Mouse (Mus musculus): ENCODE results near the gene Ifitm5. TPM values are rescaled to one million over a fixed set of nuclear protein-coding genes. Genes with fewer than 3 reads are reported as not detected.
A peak's percentile ranks its signal among the peaks of the same experiment; 100 is the strongest.

The Ifitm5 gene
- 3.4 TPM in 1 of 2 replicates, not detected in the other for total RNA-seq (2014; rRNA removed; ENCODE audit: low replicate concordance)
- 0.56 and 0.87 TPM in 2 replicates for polyA plus RNA-seq (2015; fragmentation: Nextera tagmentation; extraction: Ambion mirVana)

- Histone ChIP-seq H3K4me1 (ENCODE audit: control insufficient read depth, insufficient read depth) (peaks cover 43% of the 10 kb centered on the region), H3K27ac (ENCODE audit: low read depth) (peak within 1 kb of the TSS; percentile 60), H3K27me3 (ENCODE audit: control insufficient read depth, insufficient read depth, low read length) (no peaks in the 10 kb centered on the region), H3K4me2 (ENCODE audit: low read depth, low read length) (peak within 1 kb of the TSS; percentile 5; the same call in 1 of the 2 replicates), H3K4me3 (ENCODE audit: low read depth, low read length) (no peak within 1 kb of the TSS), H3K36me3 (replicated peaks; ENCODE audit: control insufficient read depth, insufficient read depth, low read length) (peaks cover 28% of the 10 kb centered on the region; the same call in 1 of the 2 replicates), H3K9ac (replicated peaks; ENCODE audit: low read depth, low read length) (no peak within 1 kb of the TSS), H3K9me3 (replicated peaks; ENCODE audit: control insufficient read depth, low read length) (no peaks in the 10 kb centered on the region)
- DNase-seq (ENCODE audit: low spot score) (no peak), ATAC-seq (ENCODE audit: insufficient read depth, low read depth) (no peak)
- 87% methylated on average over 16 of the region's 16 CpGs for WGBS
- no peak for TF ChIP-seq CTCF (IDR thresholded peaks at IDR 0.05; ENCODE audit: low read depth)
- TF ChIP-seq EP300 (IDR thresholded peaks at IDR 0.05; ENCODE audit: low read depth): no peak
Measured at GRCm38 (mm10) chr7:140949824-140950530, at the start of gene Ifitm5. Gene Ifitm5, minus strand, starts transcription at chr7:140950291.

DNA sequence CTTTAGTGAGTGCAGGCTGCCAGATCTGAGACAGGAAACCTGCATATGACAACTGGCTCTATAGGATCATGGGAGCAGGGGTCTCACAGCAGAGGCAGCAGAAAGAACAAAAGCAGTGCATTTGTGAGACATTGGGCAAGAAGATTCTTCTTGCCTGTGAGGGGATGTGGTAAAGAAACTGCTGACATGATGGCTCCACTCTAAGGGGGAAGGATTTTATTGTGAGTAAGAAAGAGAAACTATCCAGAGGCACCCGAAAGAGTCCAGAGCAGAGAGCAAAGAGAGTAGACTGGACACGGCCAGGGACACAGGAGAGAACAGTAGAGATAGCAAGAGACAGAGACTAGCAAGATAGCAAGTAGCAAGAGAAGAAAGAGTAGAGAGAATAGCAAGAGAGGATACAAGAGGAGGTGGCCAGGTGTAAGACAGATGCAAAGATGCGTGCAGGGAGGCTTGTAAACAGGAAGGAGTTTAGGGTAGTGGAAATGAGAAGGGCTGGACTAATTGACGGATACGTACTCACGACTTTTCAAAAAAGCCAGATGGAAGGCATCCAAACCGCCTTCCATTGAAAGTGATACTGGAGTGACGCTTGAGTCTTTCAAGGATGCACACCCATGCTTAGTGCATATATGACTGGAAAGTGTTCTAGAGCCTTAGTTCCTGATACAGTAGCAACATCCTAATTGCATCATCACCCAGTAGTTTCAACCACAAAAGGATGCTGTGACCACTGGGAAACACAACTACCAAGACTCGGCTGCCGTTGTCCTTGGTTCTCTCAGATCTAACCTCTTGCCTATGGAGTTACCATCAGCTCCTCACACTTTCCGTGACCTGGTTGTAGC, 49.0 kb upstream of the Ifitm5 start:
- ATAC-seq (ENCODE audit: insufficient read depth, low read depth) (no peak), DNase-seq (ENCODE audit: low spot score) (no peak)
- 76% methylated on average over 11 of the region's 11 CpGs for WGBS
- no peak for TF ChIP-seq CTCF (IDR thresholded peaks at IDR 0.05; ENCODE audit: low read depth)
- no peak for TF ChIP-seq EP300 (IDR thresholded peaks at IDR 0.05; ENCODE audit: low read depth)
- Histone ChIP-seq H3K4me1 (ENCODE audit: control insufficient read depth, insufficient read depth) (no peaks in the 10 kb centered on the region), H3K27me3 (ENCODE audit: control insufficient read depth, insufficient read depth, low read length) (no peaks in the 10 kb centered on the region), H3K4me2 (ENCODE audit: low read depth, low read length) (no peak overlapping the region), H3K4me3 (ENCODE audit: low read depth, low read length) (no peak overlapping the region), H3K9me3 (replicated peaks; ENCODE audit: control insufficient read depth, low read length) (no peaks in the 10 kb centered on the region), H3K9ac (replicated peaks; ENCODE audit: low read depth, low read length) (no peak overlapping the region), H3K27ac (ENCODE audit: low read depth) (no peak overlapping the region), H3K36me3 (replicated peaks; ENCODE audit: control insufficient read depth, insufficient read depth, low read length) (no peaks in the 10 kb centered on the region)

GRCm38 (mm10) chr7:140997817-140998216, 47.7 kb upstream of the Ifitm5 start:
- Histone ChIP-seq H3K9ac (replicated peaks; ENCODE audit: low read depth, low read length) (no peak overlapping the region), H3K4me3 (ENCODE audit: low read depth, low read length) (no peak overlapping the region), H3K4me1 (ENCODE audit: control insufficient read depth, insufficient read depth) (no peaks in the 10 kb centered on the region), H3K4me2 (ENCODE audit: low read depth, low read length) (no peak overlapping the region), H3K27ac (ENCODE audit: low read depth) (no peak overlapping the region), H3K9me3 (replicated peaks; ENCODE audit: control insufficient read depth, low read length) (no peaks in the 10 kb centered on the region), H3K27me3 (ENCODE audit: control insufficient read depth, insufficient read depth, low read length) (no peaks in the 10 kb centered on the region), H3K36me3 (replicated peaks; ENCODE audit: control insufficient read depth, insufficient read depth, low read length) (no peaks in the 10 kb centered on the region)
- ATAC-seq (ENCODE audit: insufficient read depth, low read depth): no peak
- WGBS: 37% methylated on average over 1 of the region's 1 CpGs
- no peak for TF ChIP-seq EP300 (IDR thresholded peaks at IDR 0.05; ENCODE audit: low read depth)
- no peak for TF ChIP-seq CTCF (IDR thresholded peaks at IDR 0.05; ENCODE audit: low read depth)
- DNase-seq (ENCODE audit: low spot score): no peak

DNA sequence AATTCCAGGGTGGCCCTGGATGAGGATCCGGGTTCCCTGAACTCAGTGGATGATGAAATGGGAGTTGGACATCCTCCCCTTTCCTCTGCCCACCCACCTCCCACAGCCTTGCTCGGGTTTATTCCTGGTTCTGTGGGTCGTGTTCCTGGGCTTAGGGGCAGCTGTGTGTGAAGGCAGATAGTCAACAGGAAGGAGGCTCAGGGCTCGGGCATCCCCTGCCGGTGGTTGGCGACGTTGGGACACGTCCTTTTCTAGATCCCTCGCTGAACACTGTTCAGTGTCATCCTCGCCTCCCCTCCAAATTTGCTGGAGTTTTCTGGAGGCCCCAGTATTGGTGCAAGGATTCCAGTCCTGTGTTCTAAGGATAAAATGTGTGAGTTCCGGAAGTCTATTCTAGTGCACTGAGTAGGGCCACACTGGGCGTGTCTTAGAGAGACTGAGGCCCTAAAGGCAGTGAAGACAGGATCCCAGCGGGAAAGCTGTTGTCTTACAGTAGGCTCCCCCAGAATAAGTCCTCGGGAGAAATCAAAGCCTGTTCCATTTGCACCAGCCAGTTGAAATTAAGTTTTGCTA, 41.1 kb upstream of the Ifitm5 start:
- no peaks in the 10 kb centered on the region for H3K4me1 ChIP-seq (ENCODE audit: control insufficient read depth, insufficient read depth)
- H3K36me3 ChIP-seq (replicated peaks; ENCODE audit: control insufficient read depth, insufficient read depth, low read length): no peaks in the 10 kb centered on the region
- no peak overlapping the region for H3K4me3 ChIP-seq (ENCODE audit: low read depth, low read length)
- no peak overlapping the region for H3K4me2 ChIP-seq (ENCODE audit: low read depth, low read length)
- H3K27ac ChIP-seq (ENCODE audit: low read depth): no peak overlapping the region
- H3K9me3 ChIP-seq (replicated peaks; ENCODE audit: control insufficient read depth, low read length): no peaks in the 10 kb centered on the region
- 72% methylated on average over 14 of the region's 14 CpGs for WGBS
- no peaks in the 10 kb centered on the region for H3K27me3 ChIP-seq (ENCODE audit: control insufficient read depth, insufficient read depth, low read length)
- TF ChIP-seq EP300 (IDR thresholded peaks at IDR 0.05; ENCODE audit: low read depth): no peak
- no peak for TF ChIP-seq CTCF (IDR thresholded peaks at IDR 0.05; ENCODE audit: low read depth)
- ATAC-seq (ENCODE audit: insufficient read depth, low read depth) (no peak), DNase-seq (ENCODE audit: low spot score) (no peak)
- H3K9ac ChIP-seq (replicated peaks; ENCODE audit: low read depth, low read length): no peak overlapping the region

GRCm38 (mm10) chr7:140990622-140991021, 40.5 kb upstream of the Ifitm5 start:
- Histone ChIP-seq H3K36me3 (replicated peaks; ENCODE audit: control insufficient read depth, insufficient read depth, low read length) (no peaks in the 10 kb centered on the region), H3K4me3 (ENCODE audit: low read depth, low read length) (no peak overlapping the region), H3K9ac (replicated peaks; ENCODE audit: low read depth, low read length) (no peak overlapping the region), H3K27ac (ENCODE audit: low read depth) (no peak overlapping the region), H3K27me3 (ENCODE audit: control insufficient read depth, insufficient read depth, low read length) (no peaks in the 10 kb centered on the region), H3K4me1 (ENCODE audit: control insufficient read depth, insufficient read depth) (no peaks in the 10 kb centered on the region), H3K9me3 (replicated peaks; ENCODE audit: control insufficient read depth, low read length) (no peaks in the 10 kb centered on the region), H3K4me2 (ENCODE audit: low read depth, low read length) (no peak overlapping the region)
- TF ChIP-seq CTCF (IDR thresholded peaks at IDR 0.05; ENCODE audit: low read depth) (no peak), EP300 (IDR thresholded peaks at IDR 0.05; ENCODE audit: low read depth) (no peak)
- DNase-seq (ENCODE audit: low spot score) (no peak), ATAC-seq (ENCODE audit: insufficient read depth, low read depth) (no peak)
- 55% methylated on average over 5 of the region's 5 CpGs for WGBS

Data from heart, postnatal 0 days (tissue).